Mouse (Mus musculus): Measurements from ENCODE around the gene Pomp. TPM values are rescaled to one million over a fixed set of nuclear protein-coding genes. Genes with fewer than 3 reads are reported as not detected.

Gene Pomp
- 382 and 397 TPM in 2 replicates for polyA plus RNA-seq (2021; fragmentation: Nextera tagmentation)
- long read RNA-seq, experiment 1, transcript Pomp-201 (6 exons, 1,579 nt) = major isoform, 241 of 272 reads
- long read RNA-seq, experiment 1, transcript Pomp-206 (2 exons, 332 nt) = minor isoform, 6 of 272 reads
- long read RNA-seq, experiment 1, partial matches to known transcripts = 23 of 272 reads
- long read RNA-seq, experiment 1, other reads (novel, unspliced or antisense) = 2 of 272 reads
- long read RNA-seq, experiment 2, transcript Pomp-201 (6 exons, 1,579 nt) = major isoform, 65 of 66 reads
- long read RNA-seq, experiment 2, partial matches to known transcripts = 1 of 66 reads
- long read RNA-seq, experiment 2, other reads (novel, unspliced or antisense) = 0 of 66 reads

DNA sequence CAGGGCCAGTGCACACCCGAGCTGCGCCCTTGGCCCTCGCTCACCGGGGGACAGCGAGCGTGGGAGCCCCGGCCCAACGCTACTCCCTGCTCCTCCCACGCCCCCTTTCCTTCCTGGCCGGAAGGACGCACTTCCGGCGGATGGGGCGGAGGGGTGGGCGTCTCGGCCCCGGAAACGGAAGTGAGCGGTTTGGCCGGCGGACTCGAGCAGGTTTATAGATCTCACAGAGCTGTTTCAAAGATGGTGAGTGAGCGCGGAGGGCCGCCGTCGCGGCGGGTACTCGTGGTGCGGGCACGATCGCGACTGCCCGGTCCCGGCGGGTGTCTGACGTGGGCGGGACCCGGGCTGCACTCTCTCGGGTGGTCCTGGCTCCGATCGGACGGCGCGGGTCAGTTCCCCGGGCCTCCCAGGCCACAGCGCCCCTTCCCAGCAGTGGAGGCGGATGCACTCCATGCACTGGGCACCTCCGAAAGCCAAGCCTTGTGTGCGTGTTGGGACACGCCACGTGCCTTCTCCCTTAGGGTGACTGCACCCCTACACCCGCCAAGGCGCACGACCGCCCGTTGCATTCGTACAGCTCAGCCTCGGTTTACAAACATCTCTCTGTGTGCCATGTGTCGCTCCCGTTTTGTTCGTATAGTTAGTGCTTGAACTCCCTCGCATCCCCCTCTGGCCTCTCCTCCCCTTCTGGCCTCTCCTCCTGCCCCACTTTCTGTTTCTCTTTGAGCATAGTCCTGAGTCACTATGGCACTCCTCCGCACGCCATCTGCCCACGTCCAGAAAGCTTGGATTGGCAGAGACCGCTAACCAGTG lies at the start of gene Pomp:
Gene Pomp (plus strand): TSS at position 13 of the 813 bp plus-strand sequence.

DNA sequence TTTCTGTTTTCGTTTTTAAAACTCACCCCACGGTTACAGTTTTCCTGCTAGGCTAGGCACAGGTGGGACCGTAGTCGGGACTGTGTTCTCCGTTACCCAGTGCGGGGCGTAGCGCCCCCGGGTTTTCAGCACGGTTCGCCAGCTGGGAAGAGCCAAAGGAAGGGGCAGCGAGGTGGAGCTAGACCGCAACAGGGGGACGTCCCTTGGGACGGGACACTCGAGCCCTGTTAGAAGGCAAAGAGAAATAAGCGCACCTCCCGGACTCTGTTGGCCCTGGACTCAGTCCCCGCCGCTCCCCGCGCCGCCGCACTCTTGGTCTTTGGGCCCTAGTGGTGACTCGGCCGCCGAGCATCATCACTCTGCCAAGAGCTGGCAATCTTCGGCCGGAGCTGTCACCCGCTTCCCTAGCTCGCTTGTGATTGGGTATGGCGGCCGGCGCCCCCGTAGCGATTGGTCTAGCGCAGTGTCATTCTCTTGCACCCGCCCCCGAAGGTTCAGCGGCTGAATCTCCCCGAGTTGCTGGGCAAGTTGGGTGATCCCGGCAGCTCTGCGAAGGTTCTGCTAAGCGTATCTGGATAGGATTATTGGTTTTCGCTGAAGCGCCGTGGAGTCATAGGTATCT lies 34.3 kb downstream of the Pomp start, which contains the start of gene Slc46a3:
Gene Slc46a3 (minus strand): TSS at position 361 of the 622 bp plus-strand sequence.

Other genes starting within 250 kb of the Pomp start
- 11.7 and 14.3 TPM in 2 replicates for gene Flt1, start 134.4 kb upstream of the Pomp start, polyA plus RNA-seq (2021; fragmentation: Nextera tagmentation)
- gene Slc46a3, start 34.4 kb downstream of the Pomp start, polyA plus RNA-seq (2021; fragmentation: Nextera tagmentation) = 7.7 and 10.2 TPM in 2 replicates
- 17.5 and 17.7 TPM in 2 replicates for gene Mtus2, start 96.9 kb downstream of the Pomp start, polyA plus RNA-seq (2021; fragmentation: Nextera tagmentation)

All from layer of hippocampus, adult 6 months (tissue).